Mouse (Mus musculus): Measurements from ENCODE around the gene Hsp90ab1.

Gene Hsp90ab1

GRCm38 (mm10) chr17:45596631-45597396 is 23.7 kb upstream of the Hsp90ab1 start:
- in situ Hi-C loops (cut with MboI, MseI) = no loop called here

GRCm38 (mm10) chr17:45595736-45596390 is 22.8 kb upstream of the Hsp90ab1 start:
- in situ Hi-C loops (cut with MboI, MseI) = no loop called here

- in situ Hi-C loops (cut with MboI, MseI) = no loop called here
These were observed 22.0 kb upstream of the Hsp90ab1 start for GRCm38 (mm10) chr17:45594881-45595735.

GRCm38 (mm10) chr17:45594195-45594594 is 21.1 kb upstream of the Hsp90ab1 start:
- in situ Hi-C loops (cut with MboI, MseI) = no loop called here

- in situ Hi-C loops (cut with MboI, MseI) = no loop called here
These were observed 20.4 kb upstream of the Hsp90ab1 start for GRCm38 (mm10) chr17:45593479-45593878.

- in situ Hi-C loops (cut with MboI, MseI) = no loop called here
These were observed 19.7 kb upstream of the Hsp90ab1 start for GRCm38 (mm10) chr17:45592606-45593431.

GRCm38 (mm10) chr17:45591701-45592605 is 18.9 kb upstream of the Hsp90ab1 start:
- in situ Hi-C loops (cut with MboI, MseI) = no loop called here

- in situ Hi-C loops (cut with MboI, MseI) = no loop called here
These were observed 17.3 kb upstream of the Hsp90ab1 start for GRCm38 (mm10) chr17:45590410-45590809.

GRCm38 (mm10) chr17:45589844-45590243 is 16.8 kb upstream of the Hsp90ab1 start:
- in situ Hi-C loops (cut with MboI, MseI) = loop anchor here (5.0 kb wide), 1 partner anchor 37 kb away; no protein-coding TSS in a partner anchor

GRCm38 (mm10) chr17:45589236-45589635 is 16.2 kb upstream of the Hsp90ab1 start:
- in situ Hi-C loops (cut with MboI, MseI) = loop anchor here (5.0 kb wide), 1 partner anchor 38 kb away; no protein-coding TSS in a partner anchor

GRCm38 (mm10) chr17:45588370-45588769 is 15.3 kb upstream of the Hsp90ab1 start:
- in situ Hi-C loops (cut with MboI, MseI) = loop anchor here (5.0 kb wide), 1 partner anchor 39 kb away; no protein-coding TSS in a partner anchor

- in situ Hi-C loops (cut with MboI, MseI) = loop anchor here (5.0 kb wide), 1 partner anchor 41 kb away; no protein-coding TSS in a partner anchor
These were observed 13.4 kb upstream of the Hsp90ab1 start for GRCm38 (mm10) chr17:45586449-45586837.

- in situ Hi-C loops (cut with MboI, MseI) = loop anchor here (5.0 kb wide), 1 partner anchor 41 kb away; no protein-coding TSS in a partner anchor
These were observed 12.8 kb upstream of the Hsp90ab1 start for GRCm38 (mm10) chr17:45585725-45586448.

- in situ Hi-C loops (cut with MboI, MseI) = loop anchor here (5.0 kb wide), 1 partner anchor 42 kb away; no protein-coding TSS in a partner anchor
These were observed 12.0 kb upstream of the Hsp90ab1 start for GRCm38 (mm10) chr17:45584939-45585678.

- in situ Hi-C loops (cut with MboI, MseI) = no loop called here
These were observed 11.2 kb upstream of the Hsp90ab1 start for GRCm38 (mm10) chr17:45584096-45584896.

GRCm38 (mm10) chr17:45582715-45583355 is 9.8 kb upstream of the Hsp90ab1 start:
- in situ Hi-C loops (cut with MboI, MseI) = no loop called here

GRCm38 (mm10) chr17:45582188-45582587 is 9.1 kb upstream of the Hsp90ab1 start:
- in situ Hi-C loops (cut with MboI, MseI) = no loop called here

Measured in T-helper 2 cell (primary cell).